Mouse (Mus musculus): ENCODE data around the gene Aff1. TPM values are rescaled to one million over a fixed set of nuclear protein-coding genes. Genes with fewer than 3 reads are reported as not detected.

Gene Aff1
- polyA plus RNA-seq, 1 experiment from 2014 or later, result 9.9 TPM

DNA sequence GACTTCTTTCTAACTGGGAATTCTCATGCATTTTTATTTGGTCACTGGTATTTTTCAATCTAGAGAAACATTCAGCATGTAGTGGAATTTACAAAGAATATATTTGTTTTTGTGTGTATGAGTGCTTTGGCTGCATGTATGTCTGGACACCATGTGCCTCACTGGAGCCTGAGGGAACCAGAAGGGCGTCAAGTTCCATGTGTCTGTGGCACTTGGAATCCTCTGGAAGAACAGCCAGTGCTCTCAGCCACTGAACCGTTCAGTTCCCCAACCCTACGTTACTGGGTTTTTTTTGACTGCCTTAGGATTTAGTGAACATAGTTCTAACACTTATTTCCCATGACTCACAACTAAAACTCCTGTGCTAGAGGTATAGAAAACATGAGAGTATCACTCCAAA, 76.8 kb downstream of the Aff1 start:
- Histone ChIP-seq H3K9me3 (ENCODE audit: control insufficient read depth, low read length) (peaks cover 9% of the 10 kb centered on the region), H3K4me3 (ENCODE audit: control insufficient read depth in 1 of 2, insufficient read depth in 1 of 2, low read depth in 1 of 2, low read length in 2 of 2) (no peak overlapping the region), H3K36me3 (ENCODE audit: control insufficient read depth, insufficient read depth, low read length) (no peaks in the 10 kb centered on the region), H3K27ac (replicated peaks in 1 of 2; ENCODE audit: control insufficient read depth in 1 of 2, insufficient read depth in 1 of 2, low read depth in 2 of 2, low read length in 2 of 2) (no peak overlapping the region), H3K27me3 (ENCODE audit: control insufficient read depth, insufficient read depth, low read length) (no peaks in the 10 kb centered on the region), H3K9ac (ENCODE audit: low read length) (no peak overlapping the region), H3K4me2 (ENCODE audit: low read length) (no peak overlapping the region), H3K4me1 (ENCODE audit: control insufficient read depth in 2 of 2, insufficient read depth in 2 of 2, low read length in 2 of 2) (peaks cover 18 to 49% of the 10 kb centered on the region in 2 experiments)
- 83% methylated on average over 3 of the region's 3 CpGs for WGBS
- no peak for ATAC-seq (ENCODE audit: insufficient number of reproducible peaks, insufficient read depth, low FRiP score, low read depth)

DNA sequence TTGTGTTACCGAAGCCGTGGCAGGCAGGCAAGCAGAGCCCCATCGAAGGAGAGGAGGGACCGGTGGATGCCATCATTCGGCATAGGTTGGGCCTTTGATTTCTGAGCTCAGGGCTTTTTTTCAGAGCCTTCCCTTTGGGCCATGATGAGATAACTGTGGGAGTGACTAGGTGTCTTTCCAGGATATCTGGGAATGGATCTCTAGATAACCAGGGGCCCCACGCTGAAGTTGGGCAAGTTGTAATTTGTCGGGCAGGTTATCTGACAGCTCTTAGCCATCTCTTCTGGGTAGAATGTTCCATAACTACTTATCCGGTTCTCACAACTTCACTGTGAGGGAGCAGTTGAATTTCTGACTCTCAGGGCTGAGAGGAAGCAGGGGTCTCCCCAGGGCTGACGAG, 77.5 kb downstream of the Aff1 start:
- no peak overlapping the region for H3K4me3 ChIP-seq (ENCODE audit: control insufficient read depth in 1 of 2, insufficient read depth in 1 of 2, low read depth in 1 of 2, low read length in 2 of 2)
- H3K4me2 ChIP-seq (ENCODE audit: low read length), result no peak overlapping the region
- 56% methylated on average over 9 of the region's 9 CpGs for WGBS
- H3K9ac ChIP-seq (ENCODE audit: low read length), result no peak overlapping the region
- ATAC-seq (ENCODE audit: insufficient number of reproducible peaks, insufficient read depth, low FRiP score, low read depth), result no peak
- H3K27me3 ChIP-seq (ENCODE audit: control insufficient read depth, insufficient read depth, low read length), result no peaks in the 10 kb centered on the region
- H3K36me3 ChIP-seq (ENCODE audit: control insufficient read depth, insufficient read depth, low read length), result no peaks in the 10 kb centered on the region
- peak overlapping the region in 1 of 2 experiments; percentile 41; a peak in 1 of 4 replicates for H3K27ac ChIP-seq (replicated peaks in 1 of 2; ENCODE audit: control insufficient read depth in 1 of 2, insufficient read depth in 1 of 2, low read depth in 2 of 2, low read length in 2 of 2)
- H3K9me3 ChIP-seq (ENCODE audit: control insufficient read depth, low read length), result peaks cover 9% of the 10 kb centered on the region
- peaks cover 22 to 56% of the 10 kb centered on the region in 2 experiments for H3K4me1 ChIP-seq (ENCODE audit: control insufficient read depth in 2 of 2, insufficient read depth in 2 of 2, low read length in 2 of 2)

DNA sequence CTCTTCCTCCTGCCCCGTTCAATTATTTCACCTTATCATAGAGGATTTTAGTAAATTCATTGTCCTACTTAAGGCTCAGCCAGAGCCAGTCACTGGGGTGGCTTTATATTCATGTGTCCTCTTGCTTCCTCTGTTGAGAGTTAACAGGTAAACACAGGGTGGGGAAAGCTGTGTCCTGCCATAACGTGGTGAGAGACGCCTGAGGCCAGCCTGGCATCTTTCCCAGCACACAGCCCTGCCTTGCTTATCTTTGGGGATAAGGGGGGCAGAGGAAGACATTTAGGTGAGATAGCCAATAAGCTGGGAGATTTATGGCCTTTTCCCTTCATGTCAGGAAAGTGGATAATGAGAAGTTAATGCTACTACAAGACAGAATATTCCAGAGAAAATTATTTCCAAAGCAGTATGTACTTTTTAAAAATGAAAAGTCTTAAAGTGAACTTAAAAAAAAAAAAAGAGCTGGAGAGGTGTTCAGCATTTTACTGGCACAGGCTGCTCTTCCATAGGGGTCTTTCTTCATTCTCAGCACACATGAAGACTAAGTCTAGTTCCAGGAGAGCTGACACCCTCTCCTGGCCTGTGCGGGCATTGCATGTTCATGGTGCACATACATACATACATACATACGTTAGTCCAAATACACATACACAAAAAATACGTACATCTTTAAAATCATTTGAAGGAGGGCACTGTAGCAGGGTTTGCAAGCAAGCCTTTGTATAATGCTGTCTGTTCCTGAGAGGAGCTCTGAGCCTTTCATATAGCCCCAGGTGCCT, 78.5 kb downstream of the Aff1 start:
- H3K9me3 ChIP-seq (ENCODE audit: control insufficient read depth, low read length), result peaks cover 5% of the 10 kb centered on the region
- H3K36me3 ChIP-seq (ENCODE audit: control insufficient read depth, insufficient read depth, low read length), result no peaks in the 10 kb centered on the region
- H3K4me2 ChIP-seq (ENCODE audit: low read length), result 0 out of 2 replicates have a peak overlapping the region, but pooled peaks have one; percentile 8
- ATAC-seq (ENCODE audit: insufficient number of reproducible peaks, insufficient read depth, low FRiP score, low read depth), result peak; percentile 47; the same call in 1 of the 2 replicates
- H3K9ac ChIP-seq (ENCODE audit: low read length), result peak overlapping the region; percentile 14; the same call in 1 of the 2 replicates
- no peaks in the 10 kb centered on the region for H3K27me3 ChIP-seq (ENCODE audit: control insufficient read depth, insufficient read depth, low read length)
- H3K27ac ChIP-seq (replicated peaks in 1 of 2; ENCODE audit: control insufficient read depth in 1 of 2, insufficient read depth in 1 of 2, low read depth in 2 of 2, low read length in 2 of 2), result peak overlapping the region; percentile 30 to 41; a peak in 2 of 4 replicates
- peaks cover 28 to 64% of the 10 kb centered on the region in 2 experiments for H3K4me1 ChIP-seq (ENCODE audit: control insufficient read depth in 2 of 2, insufficient read depth in 2 of 2, low read length in 2 of 2)
- H3K4me3 ChIP-seq (ENCODE audit: control insufficient read depth in 1 of 2, insufficient read depth in 1 of 2, low read depth in 1 of 2, low read length in 2 of 2), result no peak overlapping the region
- 55% methylated on average over 6 of the region's 6 CpGs for WGBS

DNA sequence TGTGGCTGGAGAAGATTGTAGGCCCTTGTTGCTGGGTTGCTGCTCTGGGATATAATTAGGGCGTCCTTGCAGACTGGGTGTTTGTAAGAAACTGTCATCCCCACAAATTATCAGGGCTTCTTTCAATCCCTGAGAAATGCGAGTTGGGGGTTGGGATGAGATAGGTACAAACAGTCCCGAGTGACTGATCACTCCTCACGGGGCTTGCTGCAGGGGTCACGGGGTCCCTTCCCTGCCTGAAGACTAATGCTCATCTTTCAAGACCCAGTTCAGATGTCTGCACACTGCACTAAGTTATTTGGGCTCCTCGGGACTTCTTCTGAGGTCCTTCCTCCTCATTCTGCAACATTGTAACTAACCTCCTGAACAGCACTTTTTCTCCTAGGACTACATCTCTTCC, 79.2 kb downstream of the Aff1 start:
- Histone ChIP-seq H3K36me3 (ENCODE audit: control insufficient read depth, insufficient read depth, low read length) (no peaks in the 10 kb centered on the region), H3K27me3 (ENCODE audit: control insufficient read depth, insufficient read depth, low read length) (no peaks in the 10 kb centered on the region), H3K4me1 (ENCODE audit: control insufficient read depth in 2 of 2, insufficient read depth in 2 of 2, low read length in 2 of 2) (peaks cover 30 to 67% of the 10 kb centered on the region in 2 experiments), H3K4me3 (ENCODE audit: control insufficient read depth in 1 of 2, insufficient read depth in 1 of 2, low read depth in 1 of 2, low read length in 2 of 2) (no peak overlapping the region), H3K9me3 (ENCODE audit: control insufficient read depth, low read length) (no peaks in the 10 kb centered on the region), H3K27ac (replicated peaks in 1 of 2; ENCODE audit: control insufficient read depth in 1 of 2, insufficient read depth in 1 of 2, low read depth in 2 of 2, low read length in 2 of 2) (peak overlapping the region in 1 of 2 experiments; percentile 41; a peak in 1 of 4 replicates), H3K9ac (ENCODE audit: low read length) (peak overlapping the region; percentile 14; the same call in 1 of the 2 replicates), H3K4me2 (ENCODE audit: low read length) (no peak overlapping the region)
- 42% methylated on average over 6 of the region's 6 CpGs for WGBS
- ATAC-seq (ENCODE audit: insufficient number of reproducible peaks, insufficient read depth, low FRiP score, low read depth), result no peak

DNA sequence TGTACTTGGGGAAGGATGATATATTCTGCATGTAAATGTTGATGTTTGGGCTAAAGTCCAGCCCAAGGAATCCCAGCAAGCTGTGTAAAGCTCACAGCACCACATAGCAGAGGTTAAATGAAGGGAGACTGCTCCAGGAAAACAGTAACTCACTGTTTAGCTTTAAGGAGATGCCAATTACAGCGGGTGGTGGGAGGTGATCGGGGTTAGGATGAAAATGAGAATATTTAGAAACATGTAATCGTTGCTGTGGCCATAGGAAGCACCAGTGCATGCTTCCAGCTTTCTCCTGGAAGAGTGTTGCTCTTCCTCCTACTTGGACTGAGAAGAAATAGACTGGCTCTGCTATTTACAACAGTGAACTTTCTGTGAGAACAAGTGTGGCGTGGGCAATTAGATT, 80.1 kb downstream of the Aff1 start:
- no peak overlapping the region for H3K9ac ChIP-seq (ENCODE audit: low read length)

DNA sequence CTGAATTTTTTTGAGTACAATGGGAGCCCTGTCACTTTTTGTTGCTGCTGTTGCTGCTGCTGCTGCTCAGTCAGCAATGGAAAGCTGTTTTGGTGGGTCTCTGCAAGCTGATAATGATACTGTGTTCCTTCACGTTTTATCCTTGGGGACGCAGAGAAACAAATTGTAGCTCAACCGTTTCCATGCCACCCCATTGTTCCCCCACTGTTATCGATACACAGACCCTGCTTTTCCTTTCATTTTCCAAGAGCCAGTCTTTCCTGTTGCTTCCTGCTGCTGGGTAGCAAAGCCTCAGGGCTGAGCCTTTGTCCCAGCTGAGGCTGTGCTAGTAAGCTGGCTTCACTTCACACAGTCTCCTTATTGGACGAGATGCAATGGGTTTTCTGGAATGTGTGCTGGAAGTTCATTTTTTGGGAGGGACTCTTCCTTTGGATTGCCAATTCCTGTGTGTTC, 81.0 kb downstream of the Aff1 start:
- Histone ChIP-seq H3K27ac (replicated peaks in 1 of 2; ENCODE audit: control insufficient read depth in 1 of 2, insufficient read depth in 1 of 2, low read depth in 2 of 2, low read length in 2 of 2) (peak overlapping the region; percentile 60 to 72), H3K4me1 (ENCODE audit: control insufficient read depth in 2 of 2, insufficient read depth in 2 of 2, low read length in 2 of 2) (peaks cover 30 to 76% of the 10 kb centered on the region in 2 experiments), H3K9ac (ENCODE audit: low read length) (peak overlapping the region; percentile 52; the same call in 1 of the 2 replicates), H3K4me3 (ENCODE audit: control insufficient read depth in 1 of 2, insufficient read depth in 1 of 2, low read depth in 1 of 2, low read length in 2 of 2) (no peak overlapping the region), H3K9me3 (ENCODE audit: control insufficient read depth, low read length) (no peaks in the 10 kb centered on the region), H3K27me3 (ENCODE audit: control insufficient read depth, insufficient read depth, low read length) (no peaks in the 10 kb centered on the region), H3K4me2 (ENCODE audit: low read length) (peak overlapping the region; percentile 48), H3K36me3 (ENCODE audit: control insufficient read depth, insufficient read depth, low read length) (no peaks in the 10 kb centered on the region)
- WGBS, result 17% methylated on average over 5 of the region's 5 CpGs
- ATAC-seq (ENCODE audit: insufficient number of reproducible peaks, insufficient read depth, low FRiP score, low read depth), result peak; percentile 66; the same call in 1 of the 2 replicates

More for the DNA sequence above, 80.1 kb downstream of the Aff1 start:
- Histone ChIP-seq H3K4me1 (ENCODE audit: control insufficient read depth in 2 of 2, insufficient read depth in 2 of 2, low read length in 2 of 2) (peaks cover 30 to 69% of the 10 kb centered on the region in 2 experiments), H3K27ac (replicated peaks in 1 of 2; ENCODE audit: control insufficient read depth in 1 of 2, insufficient read depth in 1 of 2, low read depth in 2 of 2, low read length in 2 of 2) (peak overlapping the region in 1 of 2 experiments; percentile 72; a peak in 2 of 4 replicates), H3K4me2 (ENCODE audit: low read length) (0 out of 2 replicates have a peak overlapping the region, but pooled peaks have one; percentile 48), H3K27me3 (ENCODE audit: control insufficient read depth, insufficient read depth, low read length) (no peaks in the 10 kb centered on the region), H3K9me3 (ENCODE audit: control insufficient read depth, low read length) (no peaks in the 10 kb centered on the region), H3K36me3 (ENCODE audit: control insufficient read depth, insufficient read depth, low read length) (no peaks in the 10 kb centered on the region), H3K4me3 (ENCODE audit: control insufficient read depth in 1 of 2, insufficient read depth in 1 of 2, low read depth in 1 of 2, low read length in 2 of 2) (no peak overlapping the region)
- WGBS, result 43% methylated on average over 4 of the region's 4 CpGs
- ATAC-seq (ENCODE audit: insufficient number of reproducible peaks, insufficient read depth, low FRiP score, low read depth), result no peak

DNA sequence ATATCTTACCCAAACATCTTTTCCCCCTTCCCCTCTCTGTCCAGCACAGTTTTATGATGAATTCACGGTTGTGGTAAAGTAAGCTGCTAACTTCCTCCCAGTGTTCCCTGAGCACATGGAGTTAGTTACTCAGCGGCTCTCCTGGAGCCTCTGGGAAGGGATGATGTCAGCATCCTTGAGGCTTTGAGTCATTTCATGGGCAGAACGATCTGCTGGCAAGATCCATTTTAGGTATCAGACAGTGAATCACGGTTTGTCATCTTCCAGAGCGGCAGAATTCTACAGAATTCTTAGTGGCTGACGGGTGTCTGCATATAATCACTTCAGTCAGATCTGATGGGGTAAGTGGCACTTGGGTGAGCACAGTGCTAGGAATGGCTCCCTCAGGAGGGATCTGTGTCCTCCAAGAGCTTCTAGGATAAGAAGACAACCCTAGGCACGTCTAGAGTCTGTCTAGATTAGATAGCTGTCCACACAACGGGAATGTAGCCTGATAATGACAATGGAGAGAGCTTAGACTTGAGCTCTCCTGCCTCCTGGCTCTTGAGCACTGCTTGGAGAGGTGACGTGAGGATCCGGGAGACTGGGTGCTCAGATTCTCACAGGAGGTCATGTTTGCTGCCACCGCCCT, 82.6 kb downstream of the Aff1 start:
- Histone ChIP-seq H3K27ac (replicated peaks in 1 of 2; ENCODE audit: control insufficient read depth in 1 of 2, insufficient read depth in 1 of 2, low read depth in 2 of 2, low read length in 2 of 2) (peak overlapping the region in 1 of 2 experiments; percentile 46; a peak in 2 of 4 replicates), H3K4me3 (ENCODE audit: control insufficient read depth in 1 of 2, insufficient read depth in 1 of 2, low read depth in 1 of 2, low read length in 2 of 2) (no peak overlapping the region), H3K4me2 (ENCODE audit: low read length) (peak overlapping the region; percentile 15; the same call in 1 of the 2 replicates), H3K9ac (ENCODE audit: low read length) (no peak overlapping the region), H3K4me1 (ENCODE audit: control insufficient read depth in 2 of 2, insufficient read depth in 2 of 2, low read length in 2 of 2) (peaks cover 40 to 84% of the 10 kb centered on the region in 2 experiments), H3K9me3 (ENCODE audit: control insufficient read depth, low read length) (no peaks in the 10 kb centered on the region), H3K27me3 (ENCODE audit: control insufficient read depth, insufficient read depth, low read length) (no peaks in the 10 kb centered on the region), H3K36me3 (ENCODE audit: control insufficient read depth, insufficient read depth, low read length) (no peaks in the 10 kb centered on the region)
- ATAC-seq (ENCODE audit: insufficient number of reproducible peaks, insufficient read depth, low FRiP score, low read depth), result no peak
- WGBS, result 19% methylated on average over 11 of the region's 11 CpGs

Data from heart, embryonic 14.5 days (tissue).